Mouse (Mus musculus): Measurements from ENCODE around the gene Dst. TPM values are rescaled to one million over a fixed set of nuclear protein-coding genes. Genes with fewer than 3 reads are reported as not detected.

The Dst gene
- total and polyA plus RNA-seq, 3 experiments = 9.1 to 28.0 (median 20.5) TPM

DNA sequence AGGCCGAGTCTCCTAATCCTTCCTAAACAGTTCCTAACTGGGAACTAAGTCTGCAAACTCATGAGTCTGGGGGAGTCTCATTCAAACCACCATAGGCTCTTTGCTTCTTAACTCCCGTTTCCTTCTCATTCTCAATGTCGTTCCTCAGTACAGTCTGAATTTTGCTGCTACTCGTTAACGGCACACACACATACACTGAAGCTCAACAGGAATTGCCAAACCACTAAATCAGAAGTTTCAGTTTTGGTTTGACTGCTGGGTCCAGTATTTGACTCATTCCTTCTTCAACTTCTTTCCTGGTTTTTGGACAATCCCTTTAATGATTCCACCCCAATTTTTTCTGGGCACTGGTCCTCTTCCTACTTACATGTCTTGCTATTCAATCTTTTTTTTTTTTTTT lies 8.5 kb downstream of the Dst start:
- peaks cover 8 to 12% of the 10 kb centered on the region in 2 experiments; a peak in 3 of 4 replicates for H3K4me1 ChIP-seq (ENCODE audit: control insufficient read depth in 1 of 2, insufficient read depth in 2 of 2)
- peak overlapping the region; percentile 58; the same call in 1 of the 2 replicates for H3K4me2 ChIP-seq (ENCODE audit: insufficient read depth, low read depth, poor library complexity, severe bottlenecking)
- H3K27ac ChIP-seq (ENCODE audit: insufficient read depth, low read depth) = no peak overlapping the region
- H3K79me2 ChIP-seq (replicated peaks; ENCODE audit: control insufficient read depth, extremely low read depth, insufficient read depth, poor library complexity, severe bottlenecking) = no peaks in the 10 kb centered on the region
- in situ Hi-C loops (cut with MboI; ENCODE audit: low pct_ligation_motif_present, low pct_unique_long_range_greater_than_20kb, low sequenced_read_pairs) = no loop called here
- no peak overlapping the region for H3K9ac ChIP-seq (ENCODE audit: insufficient read depth, low read depth)
- no peaks in the 10 kb centered on the region for H3K27me3 ChIP-seq (replicated peaks)
- H3K9me3 ChIP-seq (replicated peaks; ENCODE audit: low read length) = no peaks in the 10 kb centered on the region
- DNase-seq (ENCODE audit: extremely low read depth) = no peak
- H3K36me3 ChIP-seq (replicated peaks in 1 of 2; ENCODE audit: control insufficient read depth in 1 of 2, insufficient read depth in 1 of 2, low read length in 1 of 2) = peaks cover 6 to 33% of the 10 kb centered on the region in 2 experiments
- H3K4me3 ChIP-seq (replicated peaks in 1 of 3; ENCODE audit: low read depth in 2 of 3, low read length in 2 of 3, poor library complexity in 1 of 3) = no peak overlapping the region
- dilution Hi-C loops (cut with MboI; ENCODE audit: extremely low pct_ligation_motif_present, extremely low pct_unique_long_range_greater_than_20kb, low sequenced_read_pairs) = no loop called here
- TF ChIP-seq USF1 (IDR thresholded peaks at IDR 0.05; ENCODE audit: low read depth, low read length) (no peak), JUN (IDR thresholded peaks at IDR 0.05; ENCODE audit: insufficient read depth, low read depth, low read length) (peak; percentile 49; the same call in 1 of the 2 replicates), ZNF384 (IDR thresholded peaks at IDR 0.05; ENCODE audit: low read depth, low read length) (peak; percentile 32; the same call in 1 of the 2 replicates), EP300 (IDR thresholded peaks at IDR 0.05; ENCODE audit: low read length) (peak; percentile 78), IRF4 (IDR thresholded peaks at IDR 0.05; ENCODE audit: low read depth, low read length) (peak; percentile 75), TBP (conservative IDR thresholded peaks at IDR 0.05; ENCODE audit: low read depth, low read length) (no peak), JUND (conservative IDR thresholded peaks at IDR 0.05; ENCODE audit: low read depth, low read length) (0 out of 2 replicates have a peak, but pooled peaks have one; percentile 41)

DNA sequence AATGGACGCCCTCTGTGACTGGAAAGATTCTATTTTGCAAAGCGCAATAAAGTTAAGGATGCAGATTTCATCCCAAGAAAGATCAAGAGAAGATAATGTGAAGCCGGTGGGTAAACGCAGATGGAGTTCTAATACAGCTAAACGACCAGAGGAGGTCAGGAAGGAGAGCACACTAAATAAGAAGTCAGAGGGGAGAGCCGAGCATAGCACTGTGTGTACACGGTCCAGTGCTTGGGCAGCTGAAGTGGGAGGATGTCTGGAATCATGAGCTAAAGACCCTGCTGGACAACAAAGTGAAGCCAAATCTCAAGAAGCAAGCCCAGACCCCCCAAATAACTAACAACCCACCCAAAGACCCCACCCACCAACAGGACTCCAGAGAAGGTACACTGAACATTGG lies 14.9 kb downstream of the Dst start:
- Histone ChIP-seq H3K9ac (ENCODE audit: insufficient read depth, low read depth) (no peak overlapping the region), H3K79me2 (replicated peaks; ENCODE audit: control insufficient read depth, extremely low read depth, insufficient read depth, poor library complexity, severe bottlenecking) (no peaks in the 10 kb centered on the region), H3K27me3 (replicated peaks) (no peaks in the 10 kb centered on the region), H3K4me3 (replicated peaks in 1 of 3; ENCODE audit: low read depth in 2 of 3, low read length in 2 of 3, poor library complexity in 1 of 3) (no peak overlapping the region), H3K27ac (ENCODE audit: insufficient read depth, low read depth) (no peak overlapping the region), H3K4me2 (ENCODE audit: insufficient read depth, low read depth, poor library complexity, severe bottlenecking) (no peak overlapping the region), H3K4me1 (ENCODE audit: control insufficient read depth in 1 of 2, insufficient read depth in 2 of 2) (no peaks in the 10 kb centered on the region), H3K36me3 (replicated peaks in 1 of 2; ENCODE audit: control insufficient read depth in 1 of 2, insufficient read depth in 1 of 2, low read length in 1 of 2) (peaks cover 0 to 12% of the 10 kb centered on the region in 2 experiments), H3K9me3 (replicated peaks; ENCODE audit: low read length) (no peaks in the 10 kb centered on the region)
- dilution Hi-C loops (cut with MboI; ENCODE audit: extremely low pct_ligation_motif_present, extremely low pct_unique_long_range_greater_than_20kb, low sequenced_read_pairs) (no loop called here), in situ Hi-C loops (cut with MboI; ENCODE audit: low pct_ligation_motif_present, low pct_unique_long_range_greater_than_20kb, low sequenced_read_pairs) (no loop called here)
- TF ChIP-seq RCOR1 (conservative IDR thresholded peaks at IDR 0.05; ENCODE audit: low read depth, low read length) = no peak
- TF ChIP-seq NRF1 (IDR thresholded peaks at IDR 0.05; ENCODE audit: low read depth, low read length) = no peak
- TF ChIP-seq MAX (IDR thresholded peaks at IDR 0.05; ENCODE audit: low read length) = no peak
- no peak for TF ChIP-seq MAFK (IDR thresholded peaks at IDR 0.05; ENCODE audit: insufficient replicate concordance, low read length)
- TF ChIP-seq MXI1 (IDR thresholded peaks at IDR 0.05; ENCODE audit: low read depth, low read length) = no peak
- TF ChIP-seq UBTF (IDR thresholded peaks at IDR 0.05; ENCODE audit: low read depth, low read length) = no peak
- DNase-seq (ENCODE audit: extremely low read depth) = no peak

DNA sequence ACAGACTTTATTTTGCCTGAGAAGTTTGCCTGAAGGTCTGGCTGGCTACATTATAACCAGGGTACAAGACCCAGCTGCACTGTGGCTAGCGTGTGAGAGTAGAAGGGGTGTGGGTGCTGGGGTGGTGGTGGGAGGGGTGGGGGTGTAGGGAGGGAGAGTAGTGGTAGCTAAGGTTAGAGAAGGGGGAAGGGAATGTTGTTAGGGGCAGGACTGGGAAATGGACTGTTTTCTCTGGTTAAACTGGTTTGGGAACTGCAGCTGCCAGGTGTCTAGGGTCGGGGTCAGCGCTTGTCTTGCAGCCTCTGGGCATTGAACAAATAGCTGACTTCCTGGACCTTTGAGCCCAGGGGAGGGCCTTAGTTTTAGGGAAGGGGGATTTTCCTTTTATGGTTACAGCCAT lies 17.3 kb downstream of the Dst start:
- Histone ChIP-seq H3K27ac (ENCODE audit: insufficient read depth, low read depth) (no peak overlapping the region), H3K9me3 (replicated peaks; ENCODE audit: low read length) (no peaks in the 10 kb centered on the region), H3K36me3 (replicated peaks in 1 of 2; ENCODE audit: control insufficient read depth in 1 of 2, insufficient read depth in 1 of 2, low read length in 1 of 2) (peaks cover 0 to 6% of the 10 kb centered on the region in 2 experiments), H3K79me2 (replicated peaks; ENCODE audit: control insufficient read depth, extremely low read depth, insufficient read depth, poor library complexity, severe bottlenecking) (no peaks in the 10 kb centered on the region), H3K4me2 (ENCODE audit: insufficient read depth, low read depth, poor library complexity, severe bottlenecking) (no peak overlapping the region), H3K27me3 (replicated peaks) (no peaks in the 10 kb centered on the region), H3K4me1 (ENCODE audit: control insufficient read depth in 1 of 2, insufficient read depth in 2 of 2) (no peaks in the 10 kb centered on the region), H3K9ac (ENCODE audit: insufficient read depth, low read depth) (no peak overlapping the region), H3K4me3 (replicated peaks in 1 of 3; ENCODE audit: low read depth in 2 of 3, low read length in 2 of 3, poor library complexity in 1 of 3) (no peak overlapping the region)
- in situ Hi-C loops (cut with MboI; ENCODE audit: low pct_ligation_motif_present, low pct_unique_long_range_greater_than_20kb, low sequenced_read_pairs) = no loop called here
- dilution Hi-C loops (cut with MboI; ENCODE audit: extremely low pct_ligation_motif_present, extremely low pct_unique_long_range_greater_than_20kb, low sequenced_read_pairs) = no loop called here
- TF ChIP-seq BHLHE40 (IDR thresholded peaks at IDR 0.05; ENCODE audit: low read depth, low read length) (no peak), USF1 (IDR thresholded peaks at IDR 0.05; ENCODE audit: low read depth, low read length) (no peak), CTCF (conservative IDR thresholded peaks at IDR 0.05 in 1 of 2, IDR thresholded peaks at IDR 0.05 in 1 of 2; ENCODE audit: low read depth in 2 of 2, low read length in 2 of 2) (no peak), CHD2 (IDR thresholded peaks at IDR 0.05; ENCODE audit: low read length) (no peak), JUND (conservative IDR thresholded peaks at IDR 0.05; ENCODE audit: low read depth, low read length) (no peak), JUN (IDR thresholded peaks at IDR 0.05; ENCODE audit: insufficient read depth, low read depth, low read length) (no peak), MEF2A (IDR thresholded peaks at IDR 0.05; ENCODE audit: borderline replicate concordance, low read depth, low read length) (no peak), NELFE (IDR thresholded peaks at IDR 0.05; ENCODE audit: low read depth, low read length) (no peak)
- no peak for DNase-seq (ENCODE audit: extremely low read depth)
